Mouse (Mus musculus) heart, embryonic 15.5 days (tissue): ENCODE data around the gene Gm49403. TPM values are rescaled to one million over a fixed set of nuclear protein-coding genes. Genes with fewer than 3 reads are reported as not detected.
"Not testable (repeated sequence)": the region's sequence is repeated elsewhere in the genome, so short reads cannot be mapped to it uniquely, and the experiment has no call there.

ENCODE experiments used
- ATAC-seq: fragments of 200-750 bp; cut with Nextera tagmentation; replicated peaks from 2 replicates; pipeline ENCODE4 v1.8.0; 2017; ENCODE audit warnings: low read depth, moderate TSS enrichment; ENCODE audit not compliant: insufficient number of reproducible peaks, insufficient read depth, low FRiP score
- H3K27ac ChIP-seq: fragments of 300-500 bp; sonication (generic); 2 replicates; pipeline ENCODE4 v1.5.1; 2015; ENCODE audit warnings: mild to moderate bottlenecking, inconsistent platforms
- H3K27me3 ChIP-seq: fragments of 300-500 bp; sonication (generic); 2 replicates; pipeline ENCODE4 v1.6.1; 2015; ENCODE audit warnings: inconsistent platforms
- H3K36me3 ChIP-seq: fragments of 300-500 bp; sonication (generic); 2 replicates; pipeline ENCODE4 v1.6.1; 2015; ENCODE audit warnings: mild to moderate bottlenecking, inconsistent platforms
- H3K4me1 ChIP-seq: fragments of 300-500 bp; sonication (generic); replicated peaks from 2 replicates; pipeline ENCODE4 v1.6.1; 2015; ENCODE audit warnings: inconsistent platforms
- H3K4me2 ChIP-seq: fragments of 300-500 bp; sonication (generic); 2 replicates; pipeline ENCODE4 v1.6.1; 2015; ENCODE audit warnings: inconsistent platforms, mild to moderate bottlenecking, moderate library complexity
- H3K4me3 ChIP-seq: fragments of 300-500 bp; sonication (generic); 2 replicates; pipeline ENCODE4 v1.5.1; 2015; ENCODE audit warnings: mild to moderate bottlenecking, inconsistent platforms
- H3K9ac ChIP-seq: fragments of 300-500 bp; sonication (generic); 2 replicates; pipeline ENCODE4 v1.6.1; 2015; ENCODE audit warnings: mild to moderate bottlenecking, inconsistent platforms
- H3K9me3 ChIP-seq: fragments of 300-500 bp; sonication (generic); replicated peaks from 2 replicates; pipeline ENCODE4 v1.6.1; 2016; ENCODE audit warnings: inconsistent platforms
- WGBS: fragments of 180-500 bp; shearing (Covaris S2); methylation state at CpG from one replicate; pipeline ENCODE4 v1.1.7; 2015; ENCODE audit warnings: mixed read lengths; 5-methylcytosine and 5-hydroxymethylcytosine counted together
- polyA plus RNA-seq: library from polyadenylated mRNA; unstranded; fragments of >200 nt; fragmentation: Nextera tagmentation; extraction: Ambion mirVana; gene quantifications from 2 replicates; pipeline ENCODE4 v1.2.1, GENCODE M21; 2015

The Gm49403 gene
- polyA plus RNA-seq, 1 experiment from 2014 or later, result not detected

DNA sequence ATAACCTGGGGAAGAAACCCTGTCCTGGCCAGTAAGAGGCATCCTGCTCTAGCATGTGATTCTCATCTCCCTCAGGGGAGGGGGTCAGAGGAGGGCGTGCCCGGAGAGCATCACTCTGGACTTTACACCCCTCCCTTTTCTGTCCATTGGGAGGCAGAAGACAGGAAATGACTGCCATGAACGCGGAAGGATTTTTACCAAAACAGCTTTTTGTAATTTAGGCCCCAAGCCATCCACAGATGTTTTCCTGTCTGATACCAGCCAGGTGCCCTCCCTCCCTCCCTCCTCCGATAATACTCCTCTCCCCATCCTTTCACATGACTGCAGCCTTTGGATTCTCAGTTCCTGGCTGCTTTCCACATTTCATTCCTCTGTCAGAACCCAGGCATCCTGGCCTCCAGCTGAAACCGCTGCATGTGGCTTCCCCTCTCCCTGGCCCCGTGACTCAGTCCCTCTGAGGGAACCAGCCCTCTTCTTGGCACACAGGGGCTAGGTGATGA lies 33.3 kb upstream of the Gm49403 start, which contains the start of gene Lrrn4cl:
TSS of gene Lrrn4cl (plus strand) at position 367 of the 500 bp plus-strand sequence.
- Histone ChIP-seq H3K9ac (0 out of 2 replicates have a peak within 1 kb of the TSS, but pooled peaks have one; percentile 7), H3K27ac (peak within 1 kb of the TSS; percentile 53)

DNA sequence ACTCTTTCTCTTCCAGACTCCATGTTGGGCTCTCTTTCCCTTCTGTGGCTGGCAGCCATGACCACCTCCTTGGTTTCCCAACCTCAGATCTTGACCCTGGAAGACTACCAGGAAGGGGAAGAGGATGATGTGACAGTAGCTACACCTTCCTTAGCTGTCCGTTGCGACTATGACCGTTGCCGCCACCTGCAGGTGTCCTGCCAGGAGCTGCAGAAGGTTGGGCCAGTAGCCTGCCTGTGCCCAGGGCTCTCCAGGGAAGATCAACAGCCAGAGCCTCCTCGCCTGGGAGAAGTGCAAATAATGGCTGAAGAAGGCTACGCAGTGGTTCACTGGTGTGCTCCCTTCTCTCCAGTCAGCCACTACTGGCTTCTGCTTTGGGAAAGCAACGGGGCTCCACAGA lies 32.1 kb upstream of the Gm49403 start:
- Histone ChIP-seq H3K27ac (no peak overlapping the region), H3K4me2 (no peak overlapping the region), H3K36me3 (peaks cover 17% of the 10 kb centered on the region), H3K27me3 (no peaks in the 10 kb centered on the region), H3K9me3 (no peaks in the 10 kb centered on the region), H3K4me3 (no peak overlapping the region), H3K9ac (no peak overlapping the region), H3K4me1 (peaks cover 13% of the 10 kb centered on the region)
- ATAC-seq, result no peak
- 48% methylated on average over 7 of the region's 7 CpGs for WGBS

More for the DNA sequence above, 33.3 kb upstream of the Gm49403 start, which contains the start of gene Lrrn4cl:
- H3K4me2 ChIP-seq, result peak within 1 kb of the TSS; percentile 28; the same call in 1 of the 2 replicates
- H3K4me1 ChIP-seq, result peaks cover 13% of the 10 kb centered on the region
- peaks cover 27% of the 10 kb centered on the region for H3K36me3 ChIP-seq
- H3K27me3 ChIP-seq, result no peaks in the 10 kb centered on the region
- 21% methylated on average over 7 of the region's 7 CpGs for WGBS
- no peaks in the 10 kb centered on the region for H3K9me3 ChIP-seq
- no peak within 1 kb of the TSS for H3K4me3 ChIP-seq
- ATAC-seq, result peak; percentile 60; the same call in 1 of the 2 replicates

DNA sequence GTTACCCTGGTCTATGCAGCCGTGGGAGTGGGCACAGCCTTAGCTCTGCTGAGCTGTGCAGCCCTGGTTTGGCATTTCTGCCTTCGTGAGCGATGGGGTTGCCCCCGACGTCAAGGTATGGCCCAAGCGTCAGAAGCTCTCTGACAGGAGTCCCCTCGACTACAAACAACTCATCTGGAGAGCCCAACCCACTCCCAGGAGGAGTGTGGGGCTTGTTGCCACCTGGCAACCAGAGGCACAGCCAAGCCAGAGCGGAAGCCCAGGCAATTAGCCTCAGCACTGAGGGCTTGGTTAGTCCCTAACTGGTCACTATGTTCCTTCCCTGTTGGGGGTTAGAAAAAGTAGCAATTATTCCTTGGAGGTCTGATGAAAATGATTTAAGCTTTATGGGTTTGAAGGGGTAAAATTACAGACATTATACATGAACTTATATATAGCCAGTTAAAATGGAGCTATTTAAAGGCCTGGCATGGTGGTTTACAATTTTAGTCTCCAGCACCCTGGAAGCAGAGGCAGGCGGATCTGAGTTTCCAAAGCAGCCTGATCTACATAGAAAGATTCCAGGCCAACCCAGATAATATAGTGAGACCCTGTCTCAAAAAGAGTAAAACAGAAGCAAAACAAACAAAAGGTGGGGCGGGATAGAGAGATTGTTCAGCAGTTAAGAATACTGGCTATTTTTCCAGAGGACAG lies 31.3 kb upstream of the Gm49403 start:
- peaks cover 13% of the 10 kb centered on the region for H3K4me1 ChIP-seq
- 51% methylated on average over 10 of the region's 10 CpGs for WGBS
- H3K27me3 ChIP-seq, result no peaks in the 10 kb centered on the region
- H3K9ac ChIP-seq, result no peak overlapping the region
- H3K4me2 ChIP-seq, result no peak overlapping the region
- H3K27ac ChIP-seq, result no peak overlapping the region
- no peak overlapping the region for H3K4me3 ChIP-seq
- H3K9me3 ChIP-seq, result no peaks in the 10 kb centered on the region
- peaks cover 9% of the 10 kb centered on the region for H3K36me3 ChIP-seq
- no peak for ATAC-seq

DNA sequence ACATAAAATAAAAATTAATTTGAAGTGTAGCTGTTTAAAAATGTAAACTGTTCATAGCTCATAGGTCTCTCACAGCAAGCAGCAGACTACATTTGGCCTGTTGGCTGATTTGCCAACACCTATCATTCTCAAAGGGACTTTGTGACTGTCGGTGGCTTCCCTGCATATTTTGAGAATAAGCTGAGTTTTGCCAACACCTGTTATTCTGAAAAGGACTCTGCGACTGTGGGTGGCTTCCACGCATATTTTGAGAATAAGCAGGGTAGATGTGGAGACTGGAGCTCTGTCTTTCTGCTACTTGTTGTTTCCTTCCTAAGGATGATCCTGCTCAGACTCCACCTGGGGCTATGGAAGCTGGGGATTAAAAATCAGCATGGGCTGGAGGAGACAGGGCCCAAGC lies 30.6 kb upstream of the Gm49403 start:
- Histone ChIP-seq H3K4me2 (no peak overlapping the region), H3K36me3 (peaks cover 5% of the 10 kb centered on the region; the same call in 1 of the 2 replicates), H3K27me3 (no peaks in the 10 kb centered on the region), H3K9ac (no peak overlapping the region), H3K9me3 (no peaks in the 10 kb centered on the region), H3K4me1 (peaks cover 13% of the 10 kb centered on the region), H3K4me3 (no peak overlapping the region), H3K27ac (no peak overlapping the region)
- no peak for ATAC-seq
- WGBS, result 75% methylated on average over 3 of the region's 3 CpGs

DNA sequence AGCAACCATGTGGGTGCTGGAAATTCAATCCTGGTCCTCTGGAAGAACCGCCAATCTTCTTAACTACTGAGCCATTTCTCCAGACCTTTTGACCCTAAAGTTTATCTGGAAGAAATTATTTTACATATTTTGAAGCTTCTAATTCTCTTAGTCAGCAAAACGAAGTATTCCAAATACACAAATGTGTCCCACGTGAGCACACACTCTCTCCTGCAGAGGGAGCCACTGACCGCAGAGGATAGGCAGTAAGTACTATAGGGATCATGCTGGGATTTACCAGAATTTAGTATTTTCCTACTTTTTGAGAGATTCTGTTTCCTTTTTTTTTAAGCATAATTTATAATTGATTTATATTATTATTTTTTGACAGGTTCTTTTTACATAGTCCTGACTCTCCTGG lies 26.0 kb upstream of the Gm49403 start:
- H3K4me1 ChIP-seq, result no peaks in the 10 kb centered on the region
- H3K9me3 ChIP-seq, result no peaks in the 10 kb centered on the region
- H3K9ac ChIP-seq, result no peak overlapping the region
- WGBS, result 44% methylated on average over 4 of the region's 4 CpGs
- no peak for ATAC-seq
- H3K36me3 ChIP-seq, result no peaks in the 10 kb centered on the region
- no peak overlapping the region for H3K27ac ChIP-seq
- H3K4me2 ChIP-seq, result no peak overlapping the region
- H3K27me3 ChIP-seq, result no peaks in the 10 kb centered on the region
- no peak overlapping the region for H3K4me3 ChIP-seq

DNA sequence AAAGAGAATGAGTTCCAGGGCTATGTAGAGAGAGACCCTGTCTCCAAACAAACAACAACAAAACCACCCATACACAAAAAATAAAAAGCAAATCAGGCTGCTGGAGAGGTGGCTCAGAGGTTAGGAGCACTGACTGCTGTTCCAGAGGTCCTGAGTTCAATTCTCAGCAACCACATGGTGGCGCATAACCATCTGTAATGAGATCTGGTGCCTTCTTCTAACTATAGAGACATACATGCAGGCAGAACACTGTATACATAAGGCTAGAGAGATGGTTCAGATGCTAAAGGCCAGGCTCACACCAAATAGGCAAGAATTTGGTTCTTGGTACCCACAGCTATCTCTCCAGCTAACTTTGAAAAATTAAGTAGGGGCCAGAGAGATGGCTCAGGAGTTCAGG lies 24.7 kb upstream of the Gm49403 start:
- H3K4me3 ChIP-seq, result no peak overlapping the region
- no peak for ATAC-seq
- WGBS, result 26% methylated on average over 1 of the region's 1 CpGs
- H3K27me3 ChIP-seq, result no peaks in the 10 kb centered on the region
- no peak overlapping the region for H3K4me2 ChIP-seq
- H3K9ac ChIP-seq, result no peak overlapping the region
- no peaks in the 10 kb centered on the region for H3K36me3 ChIP-seq
- H3K4me1 ChIP-seq, result no peaks in the 10 kb centered on the region
- H3K27ac ChIP-seq, result no peak overlapping the region
- H3K9me3 ChIP-seq, result no peaks in the 10 kb centered on the region

DNA sequence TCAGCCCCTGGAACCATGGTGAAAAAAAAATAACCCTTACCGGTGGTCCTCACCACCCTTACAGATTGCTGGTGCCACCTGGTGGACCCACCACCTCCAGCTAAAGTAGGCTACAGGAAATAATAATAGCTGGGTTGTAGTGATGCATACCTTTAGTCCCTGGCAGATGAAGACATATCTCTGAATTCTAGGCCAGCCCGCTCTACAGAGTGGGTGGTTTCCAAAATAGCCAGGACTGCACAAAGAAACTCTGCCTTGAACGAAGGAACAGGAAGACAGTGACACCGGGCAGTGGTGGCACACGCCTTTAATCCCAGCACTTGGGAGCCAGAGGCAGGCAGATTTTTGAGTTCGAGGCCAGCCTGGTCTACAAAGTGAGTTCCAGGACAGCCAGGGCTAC lies 19.5 kb upstream of the Gm49403 start:
- Histone ChIP-seq H3K4me2 (no peak overlapping the region), H3K27me3 (no peaks in the 10 kb centered on the region), H3K27ac (no peak overlapping the region), H3K9me3 (no peaks in the 10 kb centered on the region), H3K9ac (no peak overlapping the region), H3K4me3 (no peak overlapping the region), H3K36me3 (no peaks in the 10 kb centered on the region), H3K4me1 (no peaks in the 10 kb centered on the region)
- 77% methylated on average over 6 of the region's 6 CpGs for WGBS
- no peak for ATAC-seq

DNA sequence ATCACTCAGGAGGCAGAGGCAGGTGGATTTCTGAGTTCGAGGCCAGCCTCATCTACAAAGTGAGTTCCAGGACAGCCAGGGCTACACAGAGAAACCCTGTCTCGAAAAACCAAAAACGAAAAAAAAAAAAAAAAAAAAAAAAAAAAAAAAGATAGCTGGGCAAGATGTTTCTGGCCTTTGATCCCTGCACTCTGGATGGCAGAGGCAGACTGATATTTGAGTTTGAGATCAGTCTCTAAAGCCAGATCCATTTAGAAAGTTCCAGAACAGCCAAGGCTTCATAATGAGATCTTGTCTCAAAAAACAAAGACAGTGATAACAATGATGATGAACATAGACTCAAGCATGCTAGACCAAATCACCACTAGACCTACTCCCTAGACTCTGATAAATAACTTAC lies 13.3 kb upstream of the Gm49403 start:
- not testable (repeated sequence) for H3K27ac ChIP-seq, H3K9me3 ChIP-seq, ATAC-seq, H3K9ac ChIP-seq, H3K27me3 ChIP-seq, H3K4me1 ChIP-seq
- Histone ChIP-seq H3K4me3 (peak overlapping the region; percentile 83), H3K36me3 (peaks cover 24% of the 10 kb centered on the region), H3K4me2 (peak overlapping the region; percentile 87)
- WGBS, result 78% methylated on average over 3 of the region's 3 CpGs

DNA sequence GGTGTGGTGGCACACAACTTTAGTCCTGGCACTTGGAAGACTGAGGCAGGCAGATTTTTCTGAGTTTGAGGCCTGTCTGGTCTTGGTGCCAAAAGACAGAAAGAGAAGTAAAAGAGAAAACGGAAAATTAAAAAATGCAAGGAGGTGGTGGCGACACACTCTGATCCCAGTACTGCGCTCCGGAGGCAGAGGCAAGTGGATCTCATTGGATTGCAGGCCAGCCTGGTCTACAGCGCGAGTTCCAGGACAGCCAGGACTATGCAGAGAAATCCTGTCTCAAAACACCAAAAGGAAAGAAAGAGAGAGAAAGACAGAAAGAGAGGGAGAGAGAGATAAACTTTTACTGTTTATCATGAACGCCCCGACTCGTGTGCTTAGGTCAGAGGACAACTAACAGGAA lies 12.9 kb upstream of the Gm49403 start:
- WGBS, result 42% methylated on average over 9 of the region's 9 CpGs
- Histone ChIP-seq H3K9me3 (no peaks in the 10 kb centered on the region), H3K27ac (peak overlapping the region; percentile 66), H3K36me3 (peaks cover 28% of the 10 kb centered on the region), H3K4me1 (peaks cover 9% of the 10 kb centered on the region), H3K4me3 (peak overlapping the region; percentile 83), H3K4me2 (peak overlapping the region; percentile 87), H3K27me3 (no peaks in the 10 kb centered on the region), H3K9ac (peak overlapping the region; percentile 96)
- ATAC-seq, result no peak

DNA sequence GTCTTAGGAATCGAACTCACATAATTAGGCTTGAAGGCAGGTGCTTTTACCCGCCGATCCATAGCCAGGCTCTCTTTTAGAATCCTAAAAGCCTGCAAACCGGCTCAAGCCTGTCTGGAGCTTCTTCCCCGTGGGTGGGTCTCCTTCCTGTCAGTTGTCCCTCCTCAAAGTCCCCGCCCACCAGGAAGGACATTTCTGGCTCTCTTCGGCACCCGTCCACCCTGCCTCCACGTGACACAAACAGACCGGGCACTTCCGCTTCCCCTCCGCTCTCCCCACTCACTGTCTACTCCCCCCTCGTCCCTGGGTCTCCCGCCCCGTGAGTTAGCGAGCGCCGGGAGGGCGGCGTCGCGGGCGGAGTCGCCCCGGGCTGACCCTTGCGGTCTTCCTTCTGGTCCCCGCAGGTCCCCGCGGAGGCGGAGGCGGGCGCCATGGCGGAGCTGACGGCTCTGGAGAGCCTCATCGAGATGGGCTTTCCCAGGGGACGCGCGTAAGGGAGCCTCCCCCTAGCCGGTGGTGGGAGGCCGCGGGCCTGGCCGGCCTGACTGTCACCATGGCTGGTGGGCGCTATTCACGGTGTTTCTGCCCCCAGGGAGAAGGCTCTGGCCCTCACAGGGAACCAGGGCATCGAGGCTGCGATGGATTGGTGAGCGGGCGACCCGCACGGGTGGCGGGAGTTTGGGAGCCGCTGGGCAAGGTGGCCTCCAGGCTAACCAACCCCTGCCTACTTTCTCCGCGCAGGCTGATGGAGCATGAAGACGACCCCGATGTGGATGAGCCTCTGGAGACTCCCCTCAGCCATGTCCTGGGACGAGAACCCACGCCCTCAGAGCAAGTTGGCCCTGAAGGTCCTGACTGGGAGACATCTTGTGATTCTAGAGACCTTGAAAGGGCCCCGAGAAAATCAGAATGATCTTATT lies 12.2 kb upstream of the Gm49403 start, which contains the start of gene Ubxn1:
TSS of gene Ubxn1 (plus strand) at position 230 of the 920 bp plus-strand sequence.
- H3K4me3 ChIP-seq, result peak within 1 kb of the TSS; percentile 83
- H3K36me3 ChIP-seq, result peaks cover 33% of the 10 kb centered on the region
- WGBS, result under 1% methylated on average over 57 of the region's 59 CpGs
- no peaks in the 10 kb centered on the region for H3K27me3 ChIP-seq
- peak within 1 kb of the TSS; percentile 96 for H3K9ac ChIP-seq
- H3K4me1 ChIP-seq, result peaks cover 9% of the 10 kb centered on the region
- H3K27ac ChIP-seq, result peak within 1 kb of the TSS; percentile 80
- ATAC-seq, result peak; percentile 96
- no peaks in the 10 kb centered on the region for H3K9me3 ChIP-seq
- peak within 1 kb of the TSS; percentile 87 for H3K4me2 ChIP-seq

DNA sequence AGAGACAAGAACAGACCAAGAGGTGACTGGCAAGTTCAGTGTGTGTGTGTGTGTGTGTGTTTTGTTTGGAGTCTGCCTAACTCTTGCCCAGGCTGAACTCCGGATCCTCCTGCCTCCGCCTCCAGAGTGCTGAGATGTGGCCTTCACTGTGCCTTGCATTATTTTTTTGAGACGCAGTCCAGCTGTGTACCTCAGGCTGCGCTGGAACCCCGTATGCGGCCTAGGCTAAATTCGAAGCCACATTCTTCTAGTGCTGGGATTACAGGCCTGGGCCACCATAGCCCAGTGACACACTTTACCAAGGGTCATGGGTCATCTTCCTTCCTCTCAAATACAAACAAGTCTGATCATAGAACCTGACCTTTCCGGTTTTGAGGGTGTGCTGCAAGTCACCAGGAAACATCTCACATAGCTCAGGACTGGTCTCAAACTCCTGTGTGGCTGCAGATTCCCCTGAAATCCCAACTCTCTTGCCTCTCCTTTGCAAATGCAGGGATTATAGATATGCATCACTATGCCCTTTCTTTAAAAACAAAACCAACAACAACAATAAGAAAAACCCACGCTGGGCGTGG lies 11.4 kb upstream of the Gm49403 start:
- no peak for ATAC-seq
- Histone ChIP-seq H3K9me3 (no peaks in the 10 kb centered on the region), H3K4me2 (peak overlapping the region; percentile 87), H3K27me3 (no peaks in the 10 kb centered on the region), H3K4me1 (peaks cover 9% of the 10 kb centered on the region), H3K36me3 (peaks cover 38% of the 10 kb centered on the region), H3K9ac (peak overlapping the region; percentile 96), H3K27ac (peak overlapping the region; percentile 80), H3K4me3 (peak overlapping the region; percentile 83)
- WGBS, result 67% methylated on average over 10 of the region's 10 CpGs
